Mouse (Mus musculus) lung, postnatal 0 days (tissue): Measurements from ENCODE around the gene Hils1.

Experiments used
- CTCF ChIP-seq: IDR thresholded peaks from 2 replicates; pipeline ENCODE4 v1.5.1; 2016; ENCODE audit warnings: antibody characterized with exemption, mild to moderate bottlenecking
- EP300 ChIP-seq: IDR thresholded peaks from 2 replicates; pipeline ENCODE4 v1.6.1; 2016; ENCODE audit warnings: antibody characterized with exemption, mild to moderate bottlenecking, control low read depth

DNA sequence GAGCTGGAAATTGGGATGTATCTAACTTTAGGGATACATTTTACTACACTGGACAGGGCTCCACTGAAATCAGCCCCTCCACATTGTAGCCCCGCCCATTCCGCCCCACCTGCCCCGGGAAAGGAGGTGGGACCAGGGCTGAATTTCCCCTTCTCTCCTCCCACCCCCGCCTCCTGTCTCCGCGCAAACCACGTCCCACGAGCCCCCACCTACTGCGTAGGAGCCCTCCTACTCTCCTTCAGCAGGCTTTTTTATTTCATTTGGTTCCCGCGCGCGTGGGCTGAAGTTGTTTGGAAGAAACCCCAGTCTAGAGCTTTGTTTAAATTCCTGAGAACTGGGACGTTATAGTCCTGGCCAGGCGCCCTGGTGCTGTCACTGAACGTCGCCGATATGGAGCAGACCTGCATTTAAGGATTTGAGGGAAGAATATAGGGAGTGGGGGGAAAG, 30.0 kb upstream of the Hils1 start:
- TF ChIP-seq EP300 (no peak), CTCF (no peak)
